Mouse (Mus musculus): Measurements from ENCODE around the gene Wdr86. TPM values are rescaled to one million over a fixed set of nuclear protein-coding genes. Genes with fewer than 3 reads are reported as not detected.

Gene Wdr86
- polyA plus RNA-seq, 1 experiment from 2014 or later: 41.7 TPM

DNA sequence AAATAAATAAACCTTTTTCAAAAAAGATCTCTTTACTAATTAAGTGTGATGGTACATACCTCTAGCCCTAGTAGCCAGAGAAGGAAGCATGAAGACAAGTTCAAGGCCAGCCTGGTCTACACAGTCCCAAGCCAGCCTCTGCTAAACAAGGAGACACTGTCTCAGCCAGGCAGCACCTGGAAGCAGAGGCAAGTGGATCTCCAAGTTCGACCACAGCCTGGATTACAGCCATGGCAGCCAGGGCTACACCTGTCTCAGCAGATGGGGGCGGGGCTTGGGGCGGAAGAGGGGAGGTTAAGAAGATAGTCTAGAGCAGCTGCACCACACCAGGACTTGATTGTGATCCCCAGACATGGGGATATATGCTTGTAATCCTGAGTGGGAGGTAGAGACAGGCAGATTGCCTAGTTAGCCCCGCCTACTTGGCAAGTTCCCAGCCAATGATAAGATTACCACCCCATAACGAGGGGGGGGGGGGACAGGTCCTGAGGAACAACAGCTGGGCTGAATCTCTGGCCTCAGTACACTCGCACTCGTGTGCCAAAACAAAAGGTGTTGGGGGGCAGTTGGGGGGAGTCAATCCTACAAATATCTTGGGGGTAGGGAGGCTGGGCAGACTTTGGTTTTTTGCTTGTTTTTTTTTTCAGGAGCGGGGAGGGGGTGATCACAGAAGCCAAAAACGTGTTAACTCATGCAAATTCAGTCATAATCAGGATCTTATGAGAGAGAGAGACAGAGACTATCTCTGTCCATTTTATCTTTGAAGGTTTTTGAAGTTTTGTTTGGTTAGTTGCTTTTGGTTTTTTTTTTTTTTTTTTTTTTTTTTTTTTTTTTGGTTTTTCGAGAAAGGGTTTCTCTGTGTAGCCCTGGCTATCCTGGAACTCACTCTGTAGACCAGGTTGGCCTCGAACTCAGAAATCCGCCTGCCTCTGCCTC, 3.4 kb downstream of the Wdr86 start:
- DNase-seq (ENCODE audit: low spot score): no peak
- no peak overlapping the region for H3K4me3 ChIP-seq
- WGBS: 71% methylated on average over 11 of the region's 12 CpGs
- H3K27me3 ChIP-seq (ENCODE audit: low read depth, poor library complexity, severe bottlenecking): peaks cover 17% of the 10 kb centered on the region; the same call in 1 of the 2 replicates
- H3K4me1 ChIP-seq: peaks cover 58% of the 10 kb centered on the region
- H3K27ac ChIP-seq: no peak overlapping the region
- H3K36me3 ChIP-seq: peaks cover 30% of the 10 kb centered on the region
- no peaks in the 10 kb centered on the region for H3K9me3 ChIP-seq (replicated peaks)

- Histone ChIP-seq H3K9me3 (replicated peaks) (no peaks in the 10 kb centered on the region), H3K36me3 (peaks cover 41% of the 10 kb centered on the region), H3K4me3 (no peak overlapping the region), H3K4me1 (peaks cover 46% of the 10 kb centered on the region), H3K27ac (peak overlapping the region; percentile 81; the same call in 1 of the 2 replicates), H3K27me3 (ENCODE audit: low read depth, poor library complexity, severe bottlenecking) (peaks cover 12% of the 10 kb centered on the region; the same call in 1 of the 2 replicates)
- 67% methylated on average over 6 of the region's 6 CpGs for WGBS
- DNase-seq (ENCODE audit: low spot score): no peak
Measured at GRCm38 (mm10) chr5:24725897-24726296, 4.6 kb downstream of the Wdr86 start.

DNA sequence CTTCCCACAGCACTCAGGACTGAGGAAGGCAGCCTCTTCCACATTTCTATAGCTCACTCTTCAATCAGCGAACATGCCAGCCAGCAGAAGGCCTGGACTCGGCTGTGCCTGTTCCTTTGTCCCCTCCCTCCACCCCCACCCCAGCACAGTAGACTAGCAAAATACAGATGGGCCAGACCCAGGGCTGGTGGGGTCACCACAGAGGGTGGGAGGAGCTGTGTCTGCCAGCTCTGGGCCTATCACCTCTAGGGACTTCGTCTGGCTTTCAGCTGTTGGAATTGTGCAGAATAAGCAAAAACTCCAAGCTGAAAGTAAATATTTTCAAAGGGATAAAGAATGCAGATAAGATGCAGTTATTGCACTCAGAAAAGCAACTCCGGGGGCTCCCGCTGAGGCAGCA, 5.7 kb downstream of the Wdr86 start:
- WGBS: 58% methylated on average over 5 of the region's 5 CpGs

GRCm38 (mm10) chr5:24724270-24724634, 6.3 kb downstream of the Wdr86 start:
- WGBS: 88% methylated on average over 5 of the region's 5 CpGs
- Histone ChIP-seq H3K27ac (peak overlapping the region; percentile 81), H3K4me3 (no peak overlapping the region), H3K4me1 (peaks cover 30% of the 10 kb centered on the region), H3K36me3 (peaks cover 53% of the 10 kb centered on the region), H3K27me3 (ENCODE audit: low read depth, poor library complexity, severe bottlenecking) (peaks cover 3% of the 10 kb centered on the region; the same call in 1 of the 2 replicates), H3K9me3 (replicated peaks) (no peaks in the 10 kb centered on the region)
- DNase-seq (ENCODE audit: low spot score): no peak

More for the DNA sequence above, 5.7 kb downstream of the Wdr86 start:
- Histone ChIP-seq H3K4me1 (peaks cover 35% of the 10 kb centered on the region), H3K4me3 (no peak overlapping the region), H3K36me3 (peaks cover 47% of the 10 kb centered on the region), H3K9me3 (replicated peaks) (no peaks in the 10 kb centered on the region), H3K27ac (peak overlapping the region; percentile 81), H3K27me3 (ENCODE audit: low read depth, poor library complexity, severe bottlenecking) (peaks cover 8% of the 10 kb centered on the region; the same call in 1 of the 2 replicates)
- DNase-seq (ENCODE audit: low spot score): no peak

- H3K4me1 ChIP-seq: peaks cover 27% of the 10 kb centered on the region
- no peak overlapping the region for H3K4me3 ChIP-seq
- H3K27ac ChIP-seq: no peak overlapping the region
Measured at GRCm38 (mm10) chr5:24723527-24724269, 6.8 kb downstream of the Wdr86 start.

DNA sequence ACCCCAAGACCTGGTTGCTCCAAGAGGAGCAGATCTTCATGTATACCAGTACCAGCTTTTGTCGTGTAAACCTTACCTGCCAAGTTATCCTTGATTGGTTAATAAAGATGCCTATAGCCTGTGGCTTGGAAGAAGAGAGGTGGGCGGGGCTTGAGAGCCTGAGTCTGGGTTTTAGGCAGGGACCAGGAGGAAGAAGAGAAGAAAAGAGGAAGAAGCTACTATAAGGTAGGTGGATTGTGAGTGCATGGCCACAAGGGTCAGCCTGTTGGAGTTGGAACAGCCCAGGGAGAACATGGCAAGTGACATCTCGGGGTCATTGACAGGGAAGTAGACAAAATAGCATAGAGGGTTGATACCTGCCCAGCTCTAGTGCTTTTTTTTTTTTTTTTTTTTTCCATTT, 10.7 kb downstream of the Wdr86 start:
- Histone ChIP-seq H3K4me3 (no peak overlapping the region), H3K9me3 (replicated peaks) (no peaks in the 10 kb centered on the region), H3K27me3 (ENCODE audit: low read depth, poor library complexity, severe bottlenecking) (no peaks in the 10 kb centered on the region), H3K27ac (no peak overlapping the region), H3K36me3 (peaks cover 80% of the 10 kb centered on the region), H3K4me1 (peaks cover 8% of the 10 kb centered on the region)
- no peak for DNase-seq (ENCODE audit: low spot score)
- WGBS: 91% methylated on average over 3 of the region's 3 CpGs

More at GRCm38 (mm10) chr5:24723527-24724269, 6.8 kb downstream of the Wdr86 start:
- peaks cover 58% of the 10 kb centered on the region for H3K36me3 ChIP-seq
- WGBS: 84% methylated on average over 11 of the region's 11 CpGs
- no peak for DNase-seq (ENCODE audit: low spot score)
- no peaks in the 10 kb centered on the region for H3K9me3 ChIP-seq (replicated peaks)
- H3K27me3 ChIP-seq (ENCODE audit: low read depth, poor library complexity, severe bottlenecking): no peaks in the 10 kb centered on the region

DNA sequence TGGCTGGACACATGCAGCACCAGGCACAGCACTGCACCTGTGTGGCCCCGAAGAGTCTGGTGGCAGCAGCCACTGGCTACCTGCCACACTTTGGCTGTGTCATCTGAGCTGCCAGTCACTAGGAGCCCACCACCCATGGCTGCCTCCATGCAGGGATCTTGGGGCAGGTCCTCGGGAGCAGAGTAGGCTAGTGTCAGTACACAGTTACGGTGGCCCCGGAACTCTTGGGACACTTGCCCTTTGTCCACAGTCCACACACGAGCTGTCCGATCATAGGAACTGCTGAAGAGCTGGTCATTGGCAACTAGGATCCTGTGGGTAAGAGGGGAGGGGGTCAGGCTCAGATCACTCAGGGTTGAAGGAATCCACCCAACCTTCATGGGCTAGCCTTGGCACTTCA, 12.5 kb downstream of the Wdr86 start:
- Histone ChIP-seq H3K36me3 (peaks cover 93% of the 10 kb centered on the region), H3K4me3 (no peak overlapping the region), H3K27ac (no peak overlapping the region), H3K27me3 (ENCODE audit: low read depth, poor library complexity, severe bottlenecking) (no peaks in the 10 kb centered on the region), H3K9me3 (replicated peaks) (no peaks in the 10 kb centered on the region), H3K4me1 (peaks cover 6% of the 10 kb centered on the region; the same call in 1 of the 2 replicates)
- WGBS: 98% methylated on average over 6 of the region's 6 CpGs
- DNase-seq (ENCODE audit: low spot score): no peak

- Histone ChIP-seq H3K4me3 (no peak overlapping the region), H3K4me1 (peaks cover 6% of the 10 kb centered on the region; the same call in 1 of the 2 replicates), H3K36me3 (peaks cover 100% of the 10 kb centered on the region), H3K27ac (no peak overlapping the region), H3K27me3 (ENCODE audit: low read depth, poor library complexity, severe bottlenecking) (no peaks in the 10 kb centered on the region), H3K9me3 (replicated peaks) (0 out of 2 replicates have a peak, but pooled peaks cover 2% of the 10 kb centered on the region)
- DNase-seq (ENCODE audit: low spot score): no peak
- WGBS: 91% methylated on average over 6 of the region's 6 CpGs
Measured at GRCm38 (mm10) chr5:24713987-24714386, 16.5 kb downstream of the Wdr86 start.

- Histone ChIP-seq H3K9me3 (replicated peaks) (0 out of 2 replicates have a peak, but pooled peaks cover 2% of the 10 kb centered on the region), H3K4me3 (no peak overlapping the region), H3K36me3 (peaks cover 100% of the 10 kb centered on the region), H3K4me1 (peaks cover 6% of the 10 kb centered on the region; the same call in 1 of the 2 replicates), H3K27me3 (ENCODE audit: low read depth, poor library complexity, severe bottlenecking) (no peaks in the 10 kb centered on the region), H3K27ac (no peak overlapping the region)
- WGBS: 71% methylated on average over 2 of the region's 2 CpGs
- no peak for DNase-seq (ENCODE audit: low spot score)
Measured at GRCm38 (mm10) chr5:24713199-24713598, 17.3 kb downstream of the Wdr86 start.

- Histone ChIP-seq H3K27me3 (ENCODE audit: low read depth, poor library complexity, severe bottlenecking) (no peaks in the 10 kb centered on the region), H3K36me3 (peaks cover 100% of the 10 kb centered on the region), H3K4me1 (peaks cover 6% of the 10 kb centered on the region; the same call in 1 of the 2 replicates), H3K4me3 (no peak overlapping the region), H3K9me3 (replicated peaks) (0 out of 2 replicates have a peak, but pooled peaks cover 2% of the 10 kb centered on the region), H3K27ac (no peak overlapping the region)
- no peak for DNase-seq (ENCODE audit: low spot score)
- 90% methylated on average over 6 of the region's 6 CpGs for WGBS
Measured at GRCm38 (mm10) chr5:24711615-24712014, 18.9 kb downstream of the Wdr86 start.

DNA sequence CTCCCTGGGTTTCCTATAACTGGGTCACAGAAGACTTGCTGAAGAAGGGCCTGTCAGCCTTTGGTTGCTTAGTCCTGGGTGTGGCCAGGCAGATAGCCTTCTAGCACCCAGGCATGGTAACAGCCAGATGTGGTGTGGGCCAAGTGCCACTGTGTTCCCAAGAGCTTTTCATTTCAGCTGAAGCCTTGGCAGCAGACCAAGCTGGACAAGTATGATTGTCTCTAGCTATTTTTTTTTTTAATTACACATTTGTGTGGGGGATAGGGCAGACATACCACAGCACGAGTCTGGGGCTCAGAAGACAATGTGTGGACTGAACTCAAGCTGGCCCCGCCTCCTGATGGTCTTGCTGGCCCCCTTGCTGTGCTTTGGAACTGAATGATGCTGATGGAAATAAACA, 20.6 kb downstream of the Wdr86 start:
- Histone ChIP-seq H3K27me3 (ENCODE audit: low read depth, poor library complexity, severe bottlenecking) (no peaks in the 10 kb centered on the region), H3K4me1 (peaks cover 6% of the 10 kb centered on the region; the same call in 1 of the 2 replicates), H3K4me3 (no peak overlapping the region), H3K27ac (no peak overlapping the region), H3K36me3 (peaks cover 100% of the 10 kb centered on the region), H3K9me3 (replicated peaks) (0 out of 2 replicates have a peak, but pooled peaks cover 2% of the 10 kb centered on the region)
- 89% methylated on average over 2 of the region's 2 CpGs for WGBS
- no peak for DNase-seq (ENCODE audit: low spot score)

DNA sequence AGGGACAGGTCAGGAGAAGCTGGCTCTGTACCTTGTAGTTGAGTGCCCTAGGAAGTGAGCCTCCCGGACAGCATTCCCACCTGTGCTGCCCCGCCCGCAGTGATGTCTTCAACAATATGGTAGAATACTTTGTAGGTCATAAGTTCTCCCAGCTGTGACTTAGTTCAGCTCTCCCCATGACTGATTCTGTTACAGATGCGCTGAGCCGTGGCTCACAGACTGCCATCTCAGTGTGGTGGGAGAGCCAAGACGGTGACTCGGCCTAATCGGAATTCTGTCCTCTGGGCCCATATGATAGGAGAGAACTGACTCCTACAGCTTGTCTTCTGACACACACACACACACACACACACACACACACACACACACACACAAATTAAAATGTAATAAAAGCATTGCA, 25.9 kb downstream of the Wdr86 start:
- Histone ChIP-seq H3K27ac (no peak overlapping the region), H3K9me3 (replicated peaks) (no peaks in the 10 kb centered on the region), H3K36me3 (peaks cover 100% of the 10 kb centered on the region), H3K27me3 (ENCODE audit: low read depth, poor library complexity, severe bottlenecking) (no peaks in the 10 kb centered on the region), H3K4me3 (no peak overlapping the region), H3K4me1 (no peaks in the 10 kb centered on the region)
- no peak for DNase-seq (ENCODE audit: low spot score)
- 94% methylated on average over 8 of the region's 8 CpGs for WGBS

Data from limb, embryonic 10.5 days (tissue).